Mouse (Mus musculus) urinary bladder, postnatal 4 days (tissue): Measurements from ENCODE around the gene Olfr1313.
"Not testable (repeated sequence)": the region's sequence is repeated elsewhere in the genome, so short reads cannot be mapped to it uniquely, and the experiment has no call there.

Experiments
- DNase-seq, 2 experiments: peaks; one replicate each; pipeline ENCODE4 v3.0.0; 2021 to 2022; ENCODE audit warnings: low spot score in 2 of 2

The Olfr1313 gene

DNA sequence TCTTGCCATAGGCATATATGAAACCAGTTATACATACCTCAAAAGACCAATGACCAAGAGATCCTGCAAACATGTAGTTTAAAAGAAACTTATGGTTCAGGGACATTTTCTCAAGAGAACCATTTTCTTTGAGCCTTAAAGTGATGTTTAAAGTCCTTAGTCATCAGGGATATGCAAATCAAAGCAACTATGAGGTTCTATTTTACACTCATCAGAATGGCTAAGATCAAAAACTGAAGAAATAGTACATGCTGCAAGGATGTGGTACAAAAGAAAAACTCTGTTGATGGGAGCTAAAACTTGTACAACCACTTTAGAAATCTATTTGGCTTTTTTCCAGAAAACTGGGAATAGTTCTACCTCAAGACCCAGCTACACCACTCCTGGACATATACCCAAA, at the start of gene Olfr1313:
Olfr1313 (minus strand) TSS at position 101 of the 400 bp plus-strand sequence.
- no peak for DNase-seq

DNA sequence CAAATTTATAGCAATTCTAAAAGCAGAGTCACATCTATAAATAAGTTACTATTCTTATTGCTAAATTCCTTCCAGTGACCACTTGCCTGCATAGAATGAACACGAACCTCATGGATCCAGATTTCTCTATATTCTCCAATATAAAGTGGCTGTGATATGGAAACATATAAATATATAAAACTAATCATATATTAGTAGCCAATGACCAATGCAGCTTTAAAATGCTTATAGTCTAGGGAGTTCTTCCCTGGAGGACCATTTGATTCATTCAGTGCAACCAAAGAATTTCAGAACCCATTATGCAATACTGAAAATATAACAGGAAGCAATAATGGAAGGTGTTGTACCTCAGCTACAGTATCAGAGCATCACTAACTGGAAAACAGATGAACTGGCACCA, 37.7 kb upstream of the Olfr1313 start, which contains the start of gene Olfr1315-ps1:
Olfr1315-ps1 (minus strand) TSS at position 101 of the 400 bp plus-strand sequence.
- DNase-seq = no peak

- no peak for DNase-seq
Observed at GRCm38 (mm10) chr2:112096681-112097080, 19.0 kb upstream of the Olfr1313 start, which contains the start of gene Olfr1314. TSS of gene Olfr1314 (minus strand) at chr2:112096781.

GRCm38 (mm10) chr2:112050138-112050537, 27.5 kb downstream of the Olfr1313 start, which contains the start of gene Olfr1312:
TSS of gene Olfr1312 (minus strand) at chr2:112050238.
- no peak for DNase-seq

DNA sequence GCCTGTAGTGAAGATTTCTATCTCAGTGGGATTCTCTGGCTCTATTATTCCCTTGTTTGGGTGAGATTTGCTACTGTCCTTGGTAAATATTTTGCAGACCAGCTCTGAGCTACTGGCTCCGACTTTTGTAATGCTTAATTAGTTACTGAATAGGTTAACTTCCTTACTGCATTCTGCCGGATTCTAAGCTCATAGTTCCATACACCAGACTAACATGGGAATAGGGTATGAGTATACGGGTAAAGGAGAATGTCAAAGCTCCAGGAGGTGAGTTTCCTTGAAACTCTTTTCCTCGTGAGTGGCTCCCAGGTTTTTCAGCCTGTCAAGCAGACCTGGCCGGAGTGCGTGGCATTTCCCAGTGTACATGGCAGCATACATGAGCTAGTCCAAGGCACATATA, 50.7 kb downstream of the Olfr1313 start:
- not testable (repeated sequence) for DNase-seq

GRCm38 (mm10) chr2:112024312-112024711, 53.3 kb downstream of the Olfr1313 start, which contains the start of gene Olfr1311:
TSS of gene Olfr1311 (minus strand) at chr2:112024412.
- no peak for DNase-seq
